Mouse (Mus musculus) CH12.LX (cell line): Measurements from ENCODE around the gene Uspl1.

Source experiments
- CHD2 ChIP-seq: IDR thresholded peaks from 2 replicates; pipeline ENCODE4 v1.6.1; 2011; ENCODE audit warnings: low read length, improper control_type of control experiment
- CTCF ChIP-seq, 2 experiments: IDR thresholded peaks in 1 of 2; conservative IDR thresholded peaks in 1 of 2; 2 replicates each; pipeline ENCODE4 v1.5.1; 2011 to 2012; ENCODE audit warnings: low read depth in 2 of 2, low read length in 2 of 2, improper control_type of control experiment in 1 of 2, inconsistent platforms in 1 of 2, mild to moderate bottlenecking in 1 of 2, moderate library complexity in 1 of 2
- E2F4 ChIP-seq: IDR thresholded peaks from 2 replicates; pipeline ENCODE4 v1.6.1; 2011; ENCODE audit warnings: low read depth, low read length, improper control_type of control experiment; ENCODE audit not compliant: insufficient replicate concordance
- ELF1 ChIP-seq: IDR thresholded peaks from 2 replicates; pipeline ENCODE4 v1.6.1; 2014; ENCODE audit warnings: low read depth, mild to moderate bottlenecking, inconsistent platforms, low read length, improper control_type of control experiment
- EP300 ChIP-seq: IDR thresholded peaks from 2 replicates; pipeline ENCODE4 v1.6.1; 2011; ENCODE audit warnings: low read length, improper control_type of control experiment
- JUN ChIP-seq: IDR thresholded peaks from 2 replicates; pipeline ENCODE4 v1.6.1; 2011; ENCODE audit warnings: low read depth, mild to moderate bottlenecking, low read length, improper control_type of control experiment, moderate library complexity; ENCODE audit not compliant: insufficient read depth
- MAX ChIP-seq: IDR thresholded peaks from 2 replicates; pipeline ENCODE4 v1.6.1; 2011; ENCODE audit warnings: low read length, improper control_type of control experiment
- NELFE ChIP-seq: IDR thresholded peaks from 2 replicates; pipeline ENCODE4 v1.6.1; 2011; ENCODE audit warnings: low read depth, low read length, improper control_type of control experiment
- POLR2A ChIP-seq: IDR thresholded peaks from 2 replicates; pipeline ENCODE4 v1.6.1; 2011; ENCODE audit warnings: low read depth, mild to moderate bottlenecking, improper control_type of control experiment, low read length
- POLR2AphosphoS2 ChIP-seq: IDR thresholded peaks from 2 replicates; pipeline ENCODE4 v1.6.1; 2011; ENCODE audit warnings: low read depth, low read length, improper control_type of control experiment
- TCF12 ChIP-seq: IDR thresholded peaks from 2 replicates; pipeline ENCODE4 v1.6.1; 2014; ENCODE audit warnings: low read depth, mild to moderate bottlenecking, inconsistent platforms, low read length, improper control_type of control experiment
- USF1 ChIP-seq: IDR thresholded peaks from 2 replicates; pipeline ENCODE4 v1.6.1; 2014; ENCODE audit warnings: low read depth, mild to moderate bottlenecking, inconsistent platforms, low read length, improper control_type of control experiment
- USF2 ChIP-seq: conservative IDR thresholded peaks from 2 replicates; pipeline ENCODE4 v1.6.1; 2011; ENCODE audit warnings: low read depth, low read length, improper control_type of control experiment
- ZMIZ1 ChIP-seq: IDR thresholded peaks from 2 replicates; pipeline ENCODE4 v1.6.1; 2012; ENCODE audit warnings: low read depth, mild to moderate bottlenecking, inconsistent platforms, low read length, improper control_type of control experiment

GRCm38 (mm10) chr5:149208776-149209175 is 24.6 kb downstream of the Uspl1 start:
- TF ChIP-seq POLR2AphosphoS2 (no peak), E2F4 (no peak), POLR2A (no peak), USF1 (no peak), EP300 (no peak), CTCF (conservative IDR thresholded peaks at IDR 0.05 in 1 of 2, IDR thresholded peaks at IDR 0.05 in 1 of 2; ENCODE audit: low read depth in 2 of 2, low read length in 2 of 2) (no peak), USF2 (no peak), ELF1 (no peak), NELFE (no peak), JUN (no peak), MAX (no peak), CHD2 (no peak), TCF12 (no peak), ZMIZ1 (no peak)
